Mouse (Mus musculus) neural tube, embryonic 15.5 days (tissue): ENCODE data around the gene Wnt9a. TPM values are rescaled to one million over a fixed set of nuclear protein-coding genes. Genes with fewer than 3 reads are reported as not detected.

Source experiments
- ATAC-seq: fragments of 200-750 bp; cut with Nextera tagmentation; 2 replicates; pipeline ENCODE4 v1.8.0; 2017; ENCODE audit warnings: mild to moderate bottlenecking, moderate TSS enrichment, moderate library complexity; ENCODE audit not compliant: low FRiP score
- H3K27ac ChIP-seq: fragments of 300-500 bp; sonication (generic); replicated peaks from 2 replicates; pipeline ENCODE4 v1.5.1; 2015; ENCODE audit warnings: mild to moderate bottlenecking, inconsistent platforms
- H3K27me3 ChIP-seq: fragments of 300-500 bp; sonication (generic); replicated peaks from 2 replicates; pipeline ENCODE4 v1.6.1; 2015; ENCODE audit warnings: inconsistent platforms
- H3K36me3 ChIP-seq: fragments of 300-500 bp; sonication (generic); 2 replicates; pipeline ENCODE4 v1.6.1; 2015; ENCODE audit warnings: inconsistent platforms
- H3K4me1 ChIP-seq: fragments of 300-500 bp; sonication (generic); 2 replicates; pipeline ENCODE4 v1.6.1; 2015; ENCODE audit warnings: inconsistent platforms
- H3K4me2 ChIP-seq: fragments of 300-500 bp; sonication (generic); 2 replicates; pipeline ENCODE4 v1.6.1; 2015; ENCODE audit warnings: inconsistent platforms, mild to moderate bottlenecking, moderate library complexity
- H3K4me3 ChIP-seq: fragments of 300-500 bp; sonication (generic); replicated peaks from 2 replicates; pipeline ENCODE4 v1.5.1; 2015; ENCODE audit warnings: mild to moderate bottlenecking, inconsistent platforms
- H3K9ac ChIP-seq: fragments of 300-500 bp; sonication (generic); replicated peaks from 2 replicates; pipeline ENCODE4 v1.6.1; 2015; ENCODE audit warnings: mild to moderate bottlenecking, inconsistent platforms
- H3K9me3 ChIP-seq: fragments of 300-500 bp; sonication (generic); replicated peaks from 2 replicates; pipeline ENCODE4 v1.6.1; 2016; ENCODE audit warnings: inconsistent platforms
- WGBS: fragments of 180-500 bp; shearing (Covaris S2); methylation state at CpG from one replicate; pipeline ENCODE4 v1.1.7; 2015; ENCODE audit warnings: mixed read lengths; 5-methylcytosine and 5-hydroxymethylcytosine counted together
- polyA plus RNA-seq: library from polyadenylated mRNA; unstranded; fragments of >200 nt; fragmentation: Nextera tagmentation; extraction: Ambion mirVana; gene quantifications from 2 replicates; pipeline ENCODE4 v1.2.1, GENCODE M21; 2015

The Wnt9a gene
- 2.6 and 3.0 TPM in 2 replicates for polyA plus RNA-seq

- H3K4me3 ChIP-seq, result peak within 1 kb of the TSS; percentile 56
Measured at GRCm38 (mm10) chr11:59306461-59307421, at the start of gene Wnt9a. Gene Wnt9a, plus strand, starts transcription at chr11:59306928.

GRCm38 (mm10) chr11:59259647-59260046 lies 47.1 kb upstream of the Wnt9a start:
- Histone ChIP-seq H3K4me1 (peaks cover 13% of the 10 kb centered on the region), H3K4me2 (no peak overlapping the region), H3K9me3 (no peaks in the 10 kb centered on the region), H3K27ac (no peak overlapping the region), H3K4me3 (no peak overlapping the region), H3K27me3 (peaks cover 8% of the 10 kb centered on the region), H3K36me3 (no peaks in the 10 kb centered on the region), H3K9ac (no peak overlapping the region)
- no peak for ATAC-seq
- 93% methylated on average over 7 of the region's 7 CpGs for WGBS

More at GRCm38 (mm10) chr11:59306461-59307421, at the start of gene Wnt9a:
- peak within 1 kb of the TSS; percentile 61 for H3K9ac ChIP-seq
- H3K27me3 ChIP-seq, result peaks cover 69% of the 10 kb centered on the region
- H3K9me3 ChIP-seq, result no peaks in the 10 kb centered on the region
- H3K4me2 ChIP-seq, result peak within 1 kb of the TSS; percentile 90
- under 1% methylated on average over 107 of the region's 128 CpGs for WGBS
- H3K27ac ChIP-seq, result no peak within 1 kb of the TSS
- H3K36me3 ChIP-seq, result no peaks in the 10 kb centered on the region
- H3K4me1 ChIP-seq, result peaks cover 41% of the 10 kb centered on the region
- ATAC-seq, result peak; percentile 61

GRCm38 (mm10) chr11:59260706-59261493 lies 45.8 kb upstream of the Wnt9a start:
- Histone ChIP-seq H3K36me3 (no peaks in the 10 kb centered on the region), H3K9ac (no peak overlapping the region), H3K4me2 (no peak overlapping the region), H3K27me3 (peaks cover 19% of the 10 kb centered on the region), H3K4me3 (no peak overlapping the region), H3K4me1 (peaks cover 15% of the 10 kb centered on the region), H3K9me3 (no peaks in the 10 kb centered on the region), H3K27ac (no peak overlapping the region)
- WGBS, result 89% methylated on average over 10 of the region's 10 CpGs
- ATAC-seq, result no peak

- ATAC-seq, result no peak
- H3K4me1 ChIP-seq, result peaks cover 15% of the 10 kb centered on the region
- no peaks in the 10 kb centered on the region for H3K9me3 ChIP-seq
- no peak overlapping the region for H3K9ac ChIP-seq
- peaks cover 32% of the 10 kb centered on the region for H3K27me3 ChIP-seq
- H3K4me2 ChIP-seq, result no peak overlapping the region
- no peak overlapping the region for H3K27ac ChIP-seq
- no peaks in the 10 kb centered on the region for H3K36me3 ChIP-seq
- H3K4me3 ChIP-seq, result no peak overlapping the region
Measured at GRCm38 (mm10) chr11:59262308-59262707, 44.4 kb upstream of the Wnt9a start.

- H3K4me2 ChIP-seq, result peak overlapping the region; percentile 77
- no peaks in the 10 kb centered on the region for H3K9me3 ChIP-seq
- H3K9ac ChIP-seq, result peak overlapping the region; percentile 57
- peak; percentile 92 for ATAC-seq
- H3K27ac ChIP-seq, result peak overlapping the region; percentile 42; the same call in 1 of the 2 replicates
- peaks cover 15% of the 10 kb centered on the region for H3K4me1 ChIP-seq
- peaks cover 33% of the 10 kb centered on the region for H3K27me3 ChIP-seq
- under 1% methylated on average over 54 of the region's 56 CpGs for WGBS
- no peaks in the 10 kb centered on the region for H3K36me3 ChIP-seq
- peak overlapping the region; percentile 49 for H3K4me3 ChIP-seq
Measured at GRCm38 (mm10) chr11:59263870-59264563, 42.7 kb upstream of the Wnt9a start.

GRCm38 (mm10) chr11:59264593-59264992 lies 42.1 kb upstream of the Wnt9a start:
- no peaks in the 10 kb centered on the region for H3K9me3 ChIP-seq
- H3K4me3 ChIP-seq, result peak overlapping the region; percentile 49
- ATAC-seq, result no peak
- peaks cover 33% of the 10 kb centered on the region for H3K27me3 ChIP-seq
- H3K9ac ChIP-seq, result peak overlapping the region; percentile 57
- H3K4me1 ChIP-seq, result peaks cover 15% of the 10 kb centered on the region
- no peaks in the 10 kb centered on the region for H3K36me3 ChIP-seq
- WGBS, result 3% methylated on average over 8 of the region's 8 CpGs
- no peak overlapping the region for H3K27ac ChIP-seq
- H3K4me2 ChIP-seq, result peak overlapping the region; percentile 77

- Histone ChIP-seq H3K36me3 (no peaks in the 10 kb centered on the region), H3K27me3 (peaks cover 30% of the 10 kb centered on the region), H3K27ac (no peak overlapping the region), H3K4me3 (no peak overlapping the region), H3K4me2 (no peak overlapping the region), H3K4me1 (peaks cover 15% of the 10 kb centered on the region), H3K9me3 (no peaks in the 10 kb centered on the region), H3K9ac (no peak overlapping the region)
- ATAC-seq, result no peak
- 64% methylated on average over 8 of the region's 8 CpGs for WGBS
Measured at GRCm38 (mm10) chr11:59265154-59265813, 41.4 kb upstream of the Wnt9a start.

GRCm38 (mm10) chr11:59266727-59267126 lies 40.0 kb upstream of the Wnt9a start:
- Histone ChIP-seq H3K4me2 (no peak overlapping the region), H3K27me3 (peaks cover 27% of the 10 kb centered on the region), H3K36me3 (no peaks in the 10 kb centered on the region), H3K4me1 (peaks cover 15% of the 10 kb centered on the region), H3K27ac (no peak overlapping the region), H3K9me3 (no peaks in the 10 kb centered on the region), H3K4me3 (no peak overlapping the region), H3K9ac (no peak overlapping the region)
- WGBS, result 37% methylated on average over 6 of the region's 6 CpGs
- no peak for ATAC-seq

- peaks cover 5% of the 10 kb centered on the region; the same call in 1 of the 2 replicates for H3K27me3 ChIP-seq
- ATAC-seq, result no peak
- 90% methylated on average over 3 of the region's 3 CpGs for WGBS
Measured at GRCm38 (mm10) chr11:59274184-59274583, 32.5 kb upstream of the Wnt9a start.

GRCm38 (mm10) chr11:59276877-59277276 lies 29.9 kb upstream of the Wnt9a start:
- Histone ChIP-seq H3K9me3 (no peaks in the 10 kb centered on the region), H3K36me3 (no peaks in the 10 kb centered on the region), H3K9ac (no peak overlapping the region), H3K4me1 (no peaks in the 10 kb centered on the region), H3K4me3 (no peak overlapping the region), H3K27me3 (peaks cover 5% of the 10 kb centered on the region; the same call in 1 of the 2 replicates), H3K27ac (no peak overlapping the region), H3K4me2 (no peak overlapping the region)
- WGBS, result 42% methylated on average over 2 of the region's 2 CpGs
- no peak for ATAC-seq

More at GRCm38 (mm10) chr11:59274184-59274583, 32.5 kb upstream of the Wnt9a start:
- H3K36me3 ChIP-seq, result no peaks in the 10 kb centered on the region
- no peak overlapping the region for H3K27ac ChIP-seq
- no peaks in the 10 kb centered on the region for H3K4me1 ChIP-seq
- H3K4me3 ChIP-seq, result no peak overlapping the region
- no peak overlapping the region for H3K9ac ChIP-seq
- H3K4me2 ChIP-seq, result no peak overlapping the region
- no peaks in the 10 kb centered on the region for H3K9me3 ChIP-seq

- H3K9ac ChIP-seq, result no peak overlapping the region
- WGBS, result 84% methylated on average over 4 of the region's 4 CpGs
- H3K27ac ChIP-seq, result no peak overlapping the region
- ATAC-seq, result no peak
- H3K4me2 ChIP-seq, result no peak overlapping the region
- no peaks in the 10 kb centered on the region for H3K4me1 ChIP-seq
- peaks cover 5% of the 10 kb centered on the region; the same call in 1 of the 2 replicates for H3K27me3 ChIP-seq
- no peaks in the 10 kb centered on the region for H3K9me3 ChIP-seq
- H3K4me3 ChIP-seq, result no peak overlapping the region
- no peaks in the 10 kb centered on the region for H3K36me3 ChIP-seq
Measured at GRCm38 (mm10) chr11:59278047-59278446, 28.7 kb upstream of the Wnt9a start.
